Mouse (Mus musculus) heart, postnatal 36 days (tissue): ENCODE data around the gene 1700001C19Rik. TPM values are rescaled to one million over a fixed set of nuclear protein-coding genes. Genes with fewer than 3 reads are reported as not detected.
"Not testable (repeated sequence)": the region's sequence is repeated elsewhere in the genome, so short reads cannot be mapped to it uniquely, and the experiment has no call there.

Source experiments
- DNase-seq, 2 experiments: peaks; one replicate each; pipeline ENCODE4 v3.0.0; 2021 to 2022
- intact Hi-C: fragments of 180-260 bp; cut with DNase I; formaldehyde crosslinking; loops from one replicate; pipeline ENCODE4 v1.15.1; 2025
- total RNA-seq, 2 experiments: library from RNA; stranded (reverse); gene quantifications; 2 replicates each; pipeline ENCODE4 v1.2.3; 2021

The 1700001C19Rik gene
- total RNA-seq, 2 experiments from 2014 or later, result not detected

GRCm38 (mm10) chr17:47438611-47439010 lies 1.4 kb upstream of the 1700001C19Rik start:
- intact Hi-C loops, result no loop called here
- no peak for DNase-seq

- peak in 1 of 2 experiments; percentile 12 for DNase-seq
- intact Hi-C loops, result no loop called here
Measured at GRCm38 (mm10) chr17:47436156-47436906, 845 bp downstream of the 1700001C19Rik start, which contains the start of gene AI661453. TSS of gene AI661453 (plus strand) at chr17:47436615.

- no peak for DNase-seq
- intact Hi-C loops, result no loop called here
Measured at GRCm38 (mm10) chr17:47430815-47431214, 6.4 kb downstream of the 1700001C19Rik start.

GRCm38 (mm10) chr17:47428831-47429304 lies 8.3 kb downstream of the 1700001C19Rik start:
- intact Hi-C loops, result no loop called here
- DNase-seq, result peak; percentile 39 to 43

GRCm38 (mm10) chr17:47427316-47427715 lies 9.9 kb downstream of the 1700001C19Rik start:
- DNase-seq, result no peak
- intact Hi-C loops, result no loop called here

- DNase-seq, result no peak
- intact Hi-C loops, result no loop called here
Measured at GRCm38 (mm10) chr17:47424186-47424585, 13.0 kb downstream of the 1700001C19Rik start.

GRCm38 (mm10) chr17:47422616-47423015 lies 14.6 kb downstream of the 1700001C19Rik start:
- intact Hi-C loops, DNase-seq: not testable (repeated sequence)

- DNase-seq, result no peak
- intact Hi-C loops, result no loop called here
Measured at GRCm38 (mm10) chr17:47421566-47421965, 15.6 kb downstream of the 1700001C19Rik start.

GRCm38 (mm10) chr17:47420195-47420594 lies 17.0 kb downstream of the 1700001C19Rik start:
- intact Hi-C loops, result no loop called here
- DNase-seq, result no peak

GRCm38 (mm10) chr17:47409897-47410861 lies 27.0 kb downstream of the 1700001C19Rik start:
- intact Hi-C loops, result loop anchor here (5.0 kb wide), 1 partner anchor 72 kb away; no protein-coding TSS in a partner anchor
- peak; percentile 23 to 38 for DNase-seq

- DNase-seq, result peak; percentile 51 to 72
- intact Hi-C loops, result loop anchor here (5.0 kb wide), 1 partner anchor 74 kb away; no protein-coding TSS in a partner anchor
Measured at GRCm38 (mm10) chr17:47408558-47408898, 28.6 kb downstream of the 1700001C19Rik start.

GRCm38 (mm10) chr17:47407717-47408557 lies 29.2 kb downstream of the 1700001C19Rik start:
- intact Hi-C loops, result loop anchor here (5.0 kb wide), 1 partner anchor 74 kb away; no protein-coding TSS in a partner anchor
- DNase-seq, result no peak

GRCm38 (mm10) chr17:47400451-47400850 lies 36.7 kb downstream of the 1700001C19Rik start, which contains the start of gene Guca1a:
TSS of gene Guca1a (minus strand) at chr17:47400584.
- intact Hi-C loops, result no loop called here
- DNase-seq, result no peak

GRCm38 (mm10) chr17:47399091-47399490 lies 38.1 kb downstream of the 1700001C19Rik start:
- intact Hi-C loops, result no loop called here
- no peak for DNase-seq

- DNase-seq, result peak; percentile 37 to 49
- intact Hi-C loops, result no loop called here
Measured at GRCm38 (mm10) chr17:47395376-47395913, 41.7 kb downstream of the 1700001C19Rik start.

GRCm38 (mm10) chr17:47394223-47394869 lies 42.8 kb downstream of the 1700001C19Rik start:
- intact Hi-C loops, result no loop called here
- peak in 1 of 2 experiments; percentile 21 for DNase-seq

- intact Hi-C loops, result no loop called here
- peak; percentile 26 to 49 for DNase-seq
Measured at GRCm38 (mm10) chr17:47386649-47387048, 50.5 kb downstream of the 1700001C19Rik start.

GRCm38 (mm10) chr17:47385145-47385544 lies 52.0 kb downstream of the 1700001C19Rik start, which contains the start of gene Guca1b:
TSS of gene Guca1b (plus strand) at chr17:47385393.
- DNase-seq, result no peak
- intact Hi-C loops, result no loop called here

GRCm38 (mm10) chr17:47384064-47384463 lies 53.1 kb downstream of the 1700001C19Rik start:
- no peak for DNase-seq
- intact Hi-C loops, result no loop called here
